Comparison of ENCODE assay signal across 13 mouse cellular contexts in the genomic region with DNA sequence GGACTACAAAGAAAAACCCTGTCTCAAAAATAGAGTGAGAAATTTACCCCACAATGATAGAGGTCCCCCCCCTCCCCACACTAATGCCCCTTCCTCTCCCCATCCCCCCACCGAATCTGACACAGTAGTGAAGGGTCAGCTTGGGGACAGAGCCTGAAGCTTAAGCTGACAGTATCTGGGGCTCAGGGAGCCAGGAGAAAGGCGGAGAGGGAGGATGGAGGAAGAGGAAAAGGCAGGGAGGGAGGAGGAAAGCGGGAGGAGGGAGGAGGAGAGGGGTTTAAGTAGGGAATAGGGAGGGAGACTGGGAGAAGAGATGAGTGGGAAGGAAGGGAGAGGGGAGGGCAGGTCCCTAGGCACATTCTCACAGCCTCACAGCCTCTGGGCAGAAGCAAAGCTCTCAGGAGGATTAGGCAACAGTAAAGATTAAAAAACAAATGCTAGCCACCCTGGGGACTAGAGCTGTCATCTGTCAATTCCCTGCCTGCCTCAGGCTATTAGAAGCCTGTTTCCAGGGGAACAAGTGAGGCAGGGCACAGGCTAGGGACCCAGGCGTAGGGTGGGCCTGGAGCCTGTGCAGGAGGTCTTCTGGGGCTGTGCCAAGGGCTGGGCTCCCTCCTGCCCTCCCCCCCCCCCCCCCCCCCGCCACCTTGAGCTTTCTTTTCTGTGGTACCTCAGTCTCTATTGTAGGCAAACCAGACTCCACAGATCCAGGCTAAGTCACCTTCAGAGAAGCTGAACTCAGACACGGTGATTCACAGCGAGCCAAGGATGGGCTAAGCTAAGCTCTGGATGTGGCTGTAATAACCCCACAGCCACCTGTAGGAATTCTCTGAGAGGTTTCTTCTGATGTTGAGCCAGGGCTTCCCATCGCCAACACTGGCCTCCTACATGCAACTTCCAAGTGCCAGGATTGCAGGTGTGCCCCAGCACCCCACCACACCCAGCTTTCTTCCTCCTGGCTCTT. TPM values are rescaled to one million over a fixed set of nuclear protein-coding genes. Genes with fewer than 3 reads are reported as not detected.
DNase-seq lines count a peak whose midpoint lies in the region; ATAC-seq and TF ChIP-seq lines count a peak whose summit lies in the region.
"Had no signal": no experiment of that assay in that cellular context is flagged by ENCODE, and none has a peak within 500 bp of the region (broad histone marks: within the 10 kb centered on the region; RNA-seq: fewer than 3 reads in every experiment).

No protein-coding gene starts in this region.

- no peaks in the 10 kb centered on the region for H3K9me3 ChIP-seq in embryonic facial prominence, embryonic 14.5 days (ENCODE audit: control insufficient read depth, low read length)
- no peaks in the 10 kb centered on the region for H3K9me3 ChIP-seq in hindbrain, postnatal 0 days (ENCODE audit: low read length)
- H3K9me3 ChIP-seq: liver, embryonic 13.5 days had no signal

- no peaks in the 10 kb centered on the region for H3K36me3 ChIP-seq in embryonic facial prominence, embryonic 14.5 days (ENCODE audit: control insufficient read depth, insufficient read depth, low read length)
- H3K36me3 ChIP-seq in hindbrain, postnatal 0 days (ENCODE audit: insufficient read depth, low read length), result no peaks in the 10 kb centered on the region
- H3K36me3 ChIP-seq: liver, embryonic 13.5 days had no signal

- no peak for TF ChIP-seq CTCF in layer of hippocampus, adult 2 months (conservative IDR thresholded peaks at IDR 0.05)
- no peak for TF ChIP-seq CTCF in hindbrain, postnatal 0 days (IDR thresholded peaks at IDR 0.05; ENCODE audit: low read depth)

- H3K4me2 ChIP-seq in embryonic facial prominence, embryonic 14.5 days (ENCODE audit: low read depth, low read length), result no peak overlapping the region
- H3K4me2 ChIP-seq in hindbrain, postnatal 0 days (ENCODE audit: low read depth, low read length), result no peak overlapping the region
- H3K4me2 ChIP-seq: liver, embryonic 13.5 days had no signal

- 25% methylated on average over 6 of the region's 8 CpGs for WGBS in embryonic facial prominence, embryonic 14.5 days
- 32% methylated on average over 7 of the region's 8 CpGs for WGBS in hindbrain, postnatal 0 days

- peak overlapping the region; percentile 58 for H3K27ac ChIP-seq in layer of hippocampus, adult 2 months
- no peak overlapping the region for H3K27ac ChIP-seq in embryonic facial prominence, embryonic 14.5 days (replicated peaks; ENCODE audit: low read depth, low read length)
- peak overlapping the region; percentile 22; the same call in 1 of the 2 replicates for H3K27ac ChIP-seq in hindbrain, postnatal 0 days
- H3K27ac ChIP-seq: liver, embryonic 13.5 days had no signal

- ATAC-seq in embryonic facial prominence, embryonic 14.5 days (ENCODE audit: low read depth), result peak; percentile 82
- no peak; the same call in 1 of the 2 replicates for ATAC-seq in hindbrain, postnatal 0 days
- ATAC-seq in inflammation-experienced regulatory T-cells, adult 6 months, result no peak

- no peaks in the 10 kb centered on the region; the same call in 1 of the 2 replicates for H3K4me1 ChIP-seq in embryonic facial prominence, embryonic 14.5 days (ENCODE audit: control insufficient read depth, insufficient read depth, low read length)
- H3K4me1 ChIP-seq in hindbrain, postnatal 0 days (ENCODE audit: insufficient read depth, low read length), result no peaks in the 10 kb centered on the region

- no peak for DNase-seq in layer of hippocampus, adult 2 months (ENCODE audit: low spot score in 2 of 2)
- DNase-seq in layer of hippocampus, adult 9-11 months, result no peak
- DNase-seq in embryonic facial prominence, embryonic 14.5 days (ENCODE audit: low spot score), result peak; percentile 75
- peak; percentile 53 for DNase-seq in hindbrain, postnatal 0 days (ENCODE audit: low spot score)
- DNase-seq in retina, embryonic 14.5 days (ENCODE audit: low spot score), result peak; percentile 74
- DNase-seq in frontal cortex, postnatal 10 days (ENCODE audit: low spot score in 2 of 2), result no peak
- no peak for DNase-seq in urinary bladder, postnatal 14 days (ENCODE audit: low spot score)
- DNase-seq: cerebellum, adult 8-10 months; liver, embryonic 13.5 days; right cerebral cortex, postnatal 14 days had no signal

- no peak overlapping the region; the same call in 1 of the 2 replicates for H3K9ac ChIP-seq in embryonic facial prominence, embryonic 14.5 days (ENCODE audit: low read depth, low read length)
- no peak overlapping the region for H3K9ac ChIP-seq in hindbrain, postnatal 0 days (replicated peaks; ENCODE audit: low read length)
- H3K9ac ChIP-seq: liver, embryonic 13.5 days had no signal

- no peak overlapping the region for H3K4me3 ChIP-seq in layer of hippocampus, adult 2 months
- H3K4me3 ChIP-seq in embryonic facial prominence, embryonic 14.5 days (ENCODE audit: low read depth, low read length), result no peak overlapping the region
- no peak overlapping the region for H3K4me3 ChIP-seq in hindbrain, postnatal 0 days (ENCODE audit: low read length)
- H3K4me3 ChIP-seq: liver, embryonic 13.5 days had no signal

- no peaks in the 10 kb centered on the region for H3K27me3 ChIP-seq in embryonic facial prominence, embryonic 14.5 days (replicated peaks; ENCODE audit: control insufficient read depth, insufficient read depth, low read length)
- H3K27me3 ChIP-seq in hindbrain, postnatal 0 days (ENCODE audit: insufficient read depth, low read length), result no peaks in the 10 kb centered on the region

RNA-seq across cellular contexts. Expression of gene Gins2, which starts 27.8 kb away (rescaled TPM):
- total RNA-seq in layer of hippocampus, adult 2 months (2021), result 1 to 10 TPM; 5.2 to 6.2 TPM
- 82.7 and 94.0 TPM in 2 replicates for polyA plus RNA-seq in embryonic facial prominence, embryonic 14.5 days (2014; fragmentation: Nextera tagmentation; extraction: Ambion mirVana)
- total RNA-seq in hindbrain, postnatal 0 days (2014; rRNA removed), result 2.8 and 12.3 TPM in 2 replicates
- polyA plus RNA-seq in hindbrain, postnatal 0 days (2015; fragmentation: Nextera tagmentation; extraction: Ambion mirVana), result 17.2 and 20.6 TPM in 2 replicates
- 10 to 100 TPM in 2 of 3 experiments, 1 to 10 TPM in 1; 9.6 to 54.3 (median 13.6) TPM for polyA plus RNA-seq in inflammation-experienced regulatory T-cells, adult 6 months (2017; shearing (Covaris generic))

RNA-seq across cellular contexts. Expression of gene 1190005I06Rik, which starts 30.5 kb away (rescaled TPM):
- 10 to 100 TPM; 14.0 to 15.6 TPM for total RNA-seq in layer of hippocampus, adult 2 months (2021)
- polyA plus RNA-seq in embryonic facial prominence, embryonic 14.5 days (2014; fragmentation: Nextera tagmentation; extraction: Ambion mirVana), result 6.9 and 7.4 TPM in 2 replicates
- 12.3 and 26.5 TPM in 2 replicates for total RNA-seq in hindbrain, postnatal 0 days (2014; rRNA removed)
- 17.3 and 20.6 TPM in 2 replicates for polyA plus RNA-seq in hindbrain, postnatal 0 days (2015; fragmentation: Nextera tagmentation; extraction: Ambion mirVana)
- polyA plus RNA-seq in inflammation-experienced regulatory T-cells, adult 6 months (2017; shearing (Covaris generic)), result 1 to 10 TPM in 1 of 3 experiments, not detected in 2; 1.6 TPM
- total RNA-seq: hematopoietic stem cell, adult 5-6 weeks had no signal

RNA-seq across cellular contexts. Expression of gene Gm27021, which starts 50.9 kb away (rescaled TPM):
- under 1 TPM in 1 of 2 experiments, not detected in 1; 0.69 TPM for total RNA-seq in layer of hippocampus, adult 2 months (2021)
- polyA plus RNA-seq in embryonic facial prominence, embryonic 14.5 days (2014; fragmentation: Nextera tagmentation; extraction: Ambion mirVana), result 2.7 and 3.3 TPM in 2 replicates
- 3.1 and 7.0 TPM in 2 replicates for total RNA-seq in hindbrain, postnatal 0 days (2014; rRNA removed)
- 10.2 and 10.9 TPM in 2 replicates for polyA plus RNA-seq in hindbrain, postnatal 0 days (2015; fragmentation: Nextera tagmentation; extraction: Ambion mirVana)
- under 1 TPM in 1 of 3 experiments, not detected in 2; 0.98 TPM for polyA plus RNA-seq in inflammation-experienced regulatory T-cells, adult 6 months (2017; shearing (Covaris generic))
- total RNA-seq: adrenal gland, adult 18-20 months; hematopoietic stem cell, adult 5-6 weeks had no signal

RNA-seq across cellular contexts. Expression of gene Cox4i1, which starts 51.1 kb away (rescaled TPM):
- total RNA-seq in layer of hippocampus, adult 2 months (2021), result 1,000 to 10,000 TPM in 1 of 2 experiments, 100 to 1,000 TPM in 1; 991 to 1,040 TPM
- 977 and 1,053 TPM in 2 replicates for polyA plus RNA-seq in embryonic facial prominence, embryonic 14.5 days (2014; fragmentation: Nextera tagmentation; extraction: Ambion mirVana)
- 545 and 609 TPM in 2 replicates for total RNA-seq in hindbrain, postnatal 0 days (2014; rRNA removed)
- polyA plus RNA-seq in hindbrain, postnatal 0 days (2015; fragmentation: Nextera tagmentation; extraction: Ambion mirVana), result 1,628 and 1,662 TPM in 2 replicates
- polyA plus RNA-seq in inflammation-experienced regulatory T-cells, adult 6 months (2017; shearing (Covaris generic)), result 1,000 to 10,000 TPM; 1,064 to 1,179 (median 1,122) TPM

RNA-seq across cellular contexts. Expression of gene Emc8, which starts 51.4 kb away (rescaled TPM):
- 10 to 100 TPM; 74.1 to 85.4 TPM for total RNA-seq in layer of hippocampus, adult 2 months (2021)
- 221 and 243 TPM in 2 replicates for polyA plus RNA-seq in embryonic facial prominence, embryonic 14.5 days (2014; fragmentation: Nextera tagmentation; extraction: Ambion mirVana)
- 55.3 and 87.9 TPM in 2 replicates for total RNA-seq in hindbrain, postnatal 0 days (2014; rRNA removed)
- 124 and 128 TPM in 2 replicates for polyA plus RNA-seq in hindbrain, postnatal 0 days (2015; fragmentation: Nextera tagmentation; extraction: Ambion mirVana)
- polyA plus RNA-seq in inflammation-experienced regulatory T-cells, adult 6 months (2017; shearing (Covaris generic)), result 10 to 100 TPM; 41.3 to 90.8 (median 53.1) TPM

Comparison
In these comparisons a context has a peak if more than half of its experiments do, and no peak if none do; other contexts are left out.
1. DNase-seq: peak in embryonic facial prominence, embryonic 14.5 days (single experiment), hindbrain, postnatal 0 days (single experiment) and retina, embryonic 14.5 days (single experiment); none in layer of hippocampus, adult 2 months (0 of 2), layer of hippocampus, adult 9-11 months (single experiment), frontal cortex, postnatal 10 days (0 of 2) and urinary bladder, postnatal 14 days (single experiment).